Mouse (Mus musculus) brain, embryonic 18.5 days (tissue): ENCODE data around the gene Ruvbl1.

ENCODE experiments used
- DNase-seq: peaks from one replicate; pipeline ENCODE4 v3.0.0-alpha.2; 2012; ENCODE audit warnings: low read depth, low spot score

The Ruvbl1 gene

DNA sequence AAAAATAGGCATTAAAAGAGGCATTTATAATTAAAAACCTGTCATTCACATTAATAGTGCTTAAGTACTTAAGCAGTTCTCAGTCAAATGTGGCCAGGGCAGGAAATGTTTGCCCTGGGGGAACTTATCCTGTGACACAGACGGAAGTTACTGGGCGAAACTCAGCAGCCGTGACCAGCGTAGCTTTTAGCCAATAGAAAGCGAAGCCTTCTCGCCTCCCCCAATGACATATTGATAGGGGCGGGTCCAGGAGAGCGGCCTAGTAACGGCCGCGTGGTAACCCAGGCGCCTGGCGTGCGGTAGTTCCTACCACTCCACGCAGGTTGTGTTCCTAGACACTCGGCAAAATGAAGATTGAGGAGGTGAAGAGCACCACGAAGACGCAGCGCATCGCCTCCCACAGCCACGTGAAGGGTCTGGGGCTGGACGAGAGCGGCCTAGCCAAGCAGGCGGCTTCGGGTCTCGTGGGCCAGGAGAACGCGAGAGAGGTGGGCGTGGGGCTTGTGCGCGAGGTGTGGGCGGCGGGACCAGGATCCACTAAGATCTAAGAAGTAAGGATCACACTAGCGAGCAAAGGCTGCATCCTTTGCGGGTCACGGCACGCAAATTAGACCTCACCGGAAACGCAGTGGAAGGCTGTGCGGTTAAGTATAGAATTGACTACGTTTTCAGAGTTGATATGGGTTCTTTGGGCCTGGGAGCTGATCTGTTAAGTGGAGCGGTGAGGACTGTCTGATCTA lies at the start of gene Ruvbl1:
TSS of gene Ruvbl1 (plus strand) at position 229 of the 740 bp plus-strand sequence.
- peak; percentile 91 for DNase-seq

- no peak for DNase-seq
Measured at GRCm38 (mm10) chr6:88416130-88416758, 49.0 kb upstream of the Ruvbl1 start.

DNA sequence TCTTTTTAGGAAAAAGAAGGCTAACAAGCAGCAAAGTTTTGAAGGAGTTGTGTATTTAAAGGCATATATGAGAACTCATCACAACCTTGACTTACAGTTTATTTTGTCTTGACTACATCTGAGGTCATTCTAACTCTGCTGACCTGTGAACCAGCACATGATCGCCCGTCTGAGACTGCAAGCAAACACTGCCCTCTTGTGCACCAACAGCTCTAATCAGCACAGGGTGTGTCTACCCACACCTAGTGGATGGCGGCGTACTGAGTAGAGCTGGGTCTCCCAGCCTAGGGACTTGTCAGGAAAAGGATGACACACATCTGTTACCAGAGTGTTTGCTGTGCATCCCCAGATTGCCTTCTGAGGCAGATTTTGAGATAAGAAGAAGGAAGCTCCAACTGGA lies 34.0 kb upstream of the Ruvbl1 start:
- no peak for DNase-seq

- DNase-seq: no peak
Measured at GRCm38 (mm10) chr6:88435609-88436008, 29.6 kb upstream of the Ruvbl1 start.

DNA sequence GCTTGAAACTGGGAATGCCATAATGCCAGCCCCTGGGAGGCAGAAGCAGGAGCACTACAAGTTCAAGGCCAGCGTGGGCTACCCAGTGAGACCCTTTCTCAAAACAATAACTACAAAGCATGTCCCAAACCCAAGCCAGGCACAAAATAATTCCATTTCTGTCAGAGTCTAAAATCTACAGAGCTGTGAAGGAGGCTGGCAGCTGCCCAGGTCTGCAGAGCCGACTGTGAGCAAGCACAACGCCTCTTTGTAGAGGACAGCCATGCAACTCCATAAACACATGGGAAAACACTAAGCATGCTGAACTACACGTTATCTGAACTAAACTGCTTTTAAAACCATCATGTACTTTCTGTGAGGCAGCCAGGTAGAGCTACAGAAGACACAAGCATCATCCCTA lies 26.2 kb upstream of the Ruvbl1 start:
- DNase-seq: no peak

DNA sequence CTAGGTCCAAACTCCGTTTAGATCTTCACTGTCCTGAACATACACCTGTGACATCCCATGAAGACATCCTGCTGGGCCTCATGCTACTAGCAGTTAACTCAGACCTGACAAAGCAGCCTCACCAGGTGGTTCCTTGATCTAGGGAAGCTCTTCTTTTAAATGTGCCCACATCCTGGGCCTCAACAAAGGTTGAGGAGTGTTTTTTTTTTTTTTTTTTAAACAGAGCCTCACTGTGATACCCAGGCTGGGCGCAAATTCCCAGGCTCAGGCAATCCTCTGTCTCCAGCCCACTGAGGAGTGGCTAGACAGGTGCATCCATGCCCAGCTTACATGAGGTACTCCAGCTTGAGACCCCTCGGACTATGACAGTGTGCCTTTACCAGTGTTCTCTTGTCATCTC lies 22.7 kb upstream of the Ruvbl1 start:
- DNase-seq: no peak

GRCm38 (mm10) chr6:88443446-88443845 lies 21.8 kb upstream of the Ruvbl1 start:
- DNase-seq: no peak

DNA sequence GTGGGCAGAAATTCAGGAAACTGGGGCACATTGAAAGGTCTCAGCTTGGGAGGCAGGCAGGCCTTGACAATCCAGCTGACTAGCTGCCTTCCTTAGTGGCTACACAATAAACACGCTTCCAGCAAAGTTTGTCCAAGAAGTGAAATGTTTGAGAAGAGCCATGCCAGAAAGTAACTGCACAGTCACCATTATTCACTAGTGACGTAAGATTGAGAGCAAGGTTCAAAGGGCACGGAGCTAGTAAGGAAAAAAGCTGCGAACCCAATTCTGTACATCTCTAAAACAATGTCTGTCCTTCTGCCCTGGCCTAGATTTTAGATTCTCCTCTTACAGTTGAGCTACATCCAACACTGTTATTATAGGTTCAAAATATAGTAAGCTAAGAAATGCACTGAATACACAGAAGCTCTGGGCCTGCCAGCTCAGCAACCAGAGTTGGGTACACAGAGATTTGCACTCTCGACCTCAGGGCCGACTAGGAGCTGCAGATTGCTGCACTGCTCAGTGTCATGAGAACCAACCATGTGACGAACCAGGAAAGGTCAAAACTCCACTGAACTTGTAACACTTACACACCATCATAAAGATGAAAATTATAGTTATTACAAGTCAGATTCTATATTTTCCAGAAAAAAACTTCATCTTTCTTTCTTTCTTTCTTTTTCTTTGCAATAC lies 21.0 kb upstream of the Ruvbl1 start:
- no peak for DNase-seq

DNA sequence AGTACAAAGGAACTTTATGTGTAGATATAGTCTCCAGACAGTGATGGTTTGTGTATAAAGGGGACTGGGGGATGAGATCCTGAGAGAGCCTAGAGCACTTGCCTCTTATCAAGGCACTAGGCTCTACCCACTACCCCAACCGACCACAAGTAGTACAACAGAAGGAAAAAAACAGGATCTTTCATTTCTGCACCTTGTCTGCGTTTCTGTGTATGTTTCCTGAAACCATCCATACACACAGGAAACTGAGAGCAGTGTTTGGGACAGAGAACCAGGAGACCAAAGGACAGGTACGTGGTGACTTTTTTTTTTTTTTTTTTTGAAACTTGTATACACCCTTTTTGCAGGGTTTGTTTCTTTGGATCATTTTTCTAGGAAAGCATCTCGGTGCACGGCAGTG lies 19.5 kb upstream of the Ruvbl1 start:
- no peak for DNase-seq

DNA sequence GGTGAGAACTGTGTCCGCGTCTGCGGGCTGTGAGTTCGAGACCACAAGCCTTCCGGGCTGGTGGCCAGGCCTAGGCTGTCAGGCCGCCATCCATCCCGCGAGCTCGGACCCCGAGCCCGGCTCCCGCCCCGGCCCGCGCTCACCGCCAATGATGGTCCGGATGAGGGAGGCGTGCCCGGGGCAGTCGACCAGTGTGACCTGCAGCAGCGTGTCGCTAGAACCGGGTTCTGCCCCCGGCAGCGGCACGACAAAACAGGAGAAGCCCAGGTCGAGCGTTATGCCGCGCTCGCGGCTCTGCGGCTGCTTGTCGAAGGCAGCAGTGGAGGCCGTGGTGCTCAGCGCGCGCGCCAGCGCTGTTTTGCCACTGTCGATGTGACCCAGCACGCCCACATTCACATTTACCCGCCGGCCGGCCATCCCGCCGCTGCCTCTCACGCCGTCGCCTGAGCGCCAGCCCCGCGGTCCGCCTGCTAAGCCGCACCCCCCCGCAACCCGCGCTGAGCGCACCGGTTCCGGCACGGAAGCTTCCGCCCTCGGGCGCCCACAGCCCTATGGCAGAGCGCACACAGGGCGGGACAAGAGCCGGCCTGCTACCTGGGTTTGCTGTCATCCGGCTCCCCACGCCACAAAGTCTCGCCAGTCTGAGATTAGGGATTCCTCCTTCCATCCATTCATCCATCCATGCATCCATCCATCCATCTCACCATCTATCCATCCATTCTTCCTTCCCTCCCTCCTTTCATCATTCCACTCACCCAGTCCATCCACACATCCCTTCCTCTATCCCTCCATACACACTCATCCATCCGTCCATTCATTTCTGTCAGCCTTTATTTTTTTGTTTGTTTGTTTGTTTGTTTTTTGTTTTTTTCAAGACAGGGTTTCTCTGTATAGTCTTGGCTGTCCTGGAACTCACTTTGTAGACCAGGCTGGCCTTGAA lies 18.9 kb upstream of the Ruvbl1 start, which contains the start of gene Eefsec:
TSS of gene Eefsec (minus strand) at position 477 of the 940 bp plus-strand sequence.
- no peak for DNase-seq

DNA sequence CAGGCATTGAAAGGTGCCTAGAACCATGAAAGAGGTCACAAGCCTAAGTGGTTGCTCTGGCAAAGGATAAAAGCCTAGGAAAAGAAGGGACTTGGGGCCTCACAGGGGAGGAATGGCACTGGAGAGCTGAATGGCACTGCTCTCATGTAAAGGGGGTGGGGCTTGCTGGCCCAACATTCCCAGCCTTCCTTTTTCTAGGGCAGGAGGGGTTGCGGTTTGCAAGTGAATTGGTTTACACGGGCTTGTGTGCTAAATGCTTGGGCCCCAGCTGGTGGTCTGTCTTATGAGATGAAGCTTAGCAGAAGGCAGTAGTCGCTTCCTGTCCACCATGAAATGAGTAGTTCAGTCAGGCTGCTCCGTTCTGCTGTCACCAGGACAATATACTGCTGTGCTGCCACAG lies 17.8 kb upstream of the Ruvbl1 start:
- no peak for DNase-seq

DNA sequence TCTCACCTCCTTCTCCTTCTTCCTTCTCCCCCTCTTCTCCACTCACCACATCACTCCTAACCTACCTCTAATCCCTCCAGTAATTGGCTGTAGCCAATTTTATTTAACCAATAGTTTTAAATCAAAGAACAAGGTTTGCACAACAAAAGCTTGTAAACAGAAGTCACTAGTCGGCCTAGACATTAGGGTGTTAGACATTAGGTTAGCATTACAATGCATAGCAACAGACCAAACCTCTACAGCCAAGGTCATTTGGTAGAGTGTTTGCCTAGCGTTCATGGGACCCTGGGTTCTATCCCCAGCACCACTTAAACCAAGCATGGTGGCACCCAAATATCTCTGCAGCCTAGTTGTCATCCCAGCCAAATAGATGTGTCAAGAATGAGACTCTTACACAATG lies 10.7 kb upstream of the Ruvbl1 start:
- DNase-seq: no peak

DNA sequence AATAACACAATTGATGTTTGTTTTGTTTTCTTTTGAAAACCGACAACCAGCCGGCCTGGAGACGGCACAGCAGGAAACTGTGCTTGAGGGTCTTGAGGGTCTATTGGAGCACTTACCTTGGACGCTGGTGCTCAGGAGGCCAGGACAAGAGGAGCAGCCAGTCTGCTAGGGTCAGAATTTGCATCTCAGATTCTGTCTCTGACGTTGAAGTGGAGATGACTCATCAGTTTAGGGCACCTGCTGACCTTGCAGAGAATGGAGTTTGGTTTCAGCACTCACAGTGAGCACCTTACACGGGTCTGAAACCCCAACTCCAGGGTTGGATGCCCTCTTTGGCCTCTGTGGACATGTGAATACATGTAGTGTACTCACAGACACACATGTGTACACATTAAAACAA lies 4.7 kb downstream of the Ruvbl1 start:
- no peak for DNase-seq

GRCm38 (mm10) chr6:88480421-88480820 lies 15.2 kb downstream of the Ruvbl1 start:
- DNase-seq: no peak

- DNase-seq: no peak
Measured at GRCm38 (mm10) chr6:88483111-88483510, 17.9 kb downstream of the Ruvbl1 start.

DNA sequence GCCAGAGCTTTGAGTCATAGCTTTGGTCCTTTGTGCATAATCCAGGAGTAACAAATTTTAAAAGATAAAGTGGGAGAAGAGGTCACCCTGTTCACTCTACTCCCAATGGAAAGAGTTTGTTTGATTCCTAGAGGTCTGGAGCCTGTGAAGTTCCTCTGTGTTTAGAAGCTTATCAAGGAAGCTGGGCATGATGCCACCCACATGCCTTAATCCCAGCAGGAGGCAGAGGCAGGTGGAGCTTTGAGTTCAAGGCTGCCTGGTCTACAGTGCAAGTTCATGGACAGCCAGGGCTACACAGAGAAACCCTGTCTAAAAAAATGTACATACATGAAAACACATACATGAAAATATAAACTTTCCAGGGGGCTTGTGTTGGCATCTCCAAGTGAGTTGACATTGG lies 18.7 kb downstream of the Ruvbl1 start:
- DNase-seq: no peak

- DNase-seq: no peak
Measured at GRCm38 (mm10) chr6:88485378-88485777, 20.2 kb downstream of the Ruvbl1 start.

GRCm38 (mm10) chr6:88486893-88487292 lies 21.7 kb downstream of the Ruvbl1 start:
- DNase-seq: peak; percentile 60

DNA sequence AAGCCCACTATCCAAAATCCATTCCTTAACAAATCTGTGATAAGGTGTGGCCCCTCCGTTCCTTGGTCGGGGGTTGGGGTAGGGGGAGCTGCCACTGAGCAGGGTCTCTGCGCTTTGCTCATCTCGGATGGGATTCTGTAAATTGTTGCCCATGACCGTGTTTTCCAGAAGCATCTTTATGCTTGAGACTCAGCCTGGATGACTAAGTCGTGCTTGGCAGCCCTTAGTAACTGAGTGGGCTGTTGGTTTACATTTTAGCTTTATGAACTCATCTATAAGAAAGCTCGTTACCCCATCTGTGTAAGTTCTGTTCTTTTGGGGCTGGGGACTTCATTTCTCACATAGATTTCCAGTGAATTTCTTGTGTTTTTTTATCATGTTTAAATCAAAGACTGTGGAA lies 23.8 kb downstream of the Ruvbl1 start:
- DNase-seq: no peak

- DNase-seq: no peak
Measured at GRCm38 (mm10) chr6:88489834-88490233, 24.6 kb downstream of the Ruvbl1 start.

- peak; percentile 34 for DNase-seq
Measured at GRCm38 (mm10) chr6:88490629-88491354, 25.6 kb downstream of the Ruvbl1 start.
